Mouse (Mus musculus): ENCODE measurements around the gene Brip1. TPM values are rescaled to one million over a fixed set of nuclear protein-coding genes. Genes with fewer than 3 reads are reported as not detected.

Gene Brip1
- polyA plus RNA-seq, 1 experiment from 2014 or later: 0.79 TPM

DNA sequence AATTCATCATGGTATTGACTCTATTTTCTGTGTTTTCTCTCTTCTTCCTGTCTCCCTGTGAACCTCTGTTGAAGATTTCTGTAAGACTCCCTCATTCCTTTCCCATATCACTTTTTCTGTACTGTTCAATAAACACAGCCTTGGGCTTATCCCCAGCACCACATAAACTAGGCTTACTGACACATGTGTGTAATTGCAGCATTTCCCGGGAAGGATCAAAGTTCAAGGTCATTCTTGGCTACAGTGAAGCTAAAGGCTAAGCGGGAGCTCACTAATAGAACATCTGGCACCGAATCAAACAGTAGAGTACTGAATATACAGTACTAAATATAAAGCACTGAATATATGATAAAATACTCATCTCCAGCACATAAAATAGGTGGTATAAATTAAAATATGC lies 25.2 kb downstream of the Brip1 start:
- peak; percentile 47 for DNase-seq (ENCODE audit: low spot score)
- H3K4me2 ChIP-seq (replicated peaks; ENCODE audit: low read depth, low read length): no peak overlapping the region
- 50% methylated on average over 3 of the region's 3 CpGs for WGBS
- peak; percentile 47; the same call in 1 of the 2 replicates for ATAC-seq
- no peaks in the 10 kb centered on the region for H3K36me3 ChIP-seq (ENCODE audit: insufficient read depth, low read length)
- no peak overlapping the region for H3K27ac ChIP-seq (ENCODE audit: low read length)
- H3K9me3 ChIP-seq (ENCODE audit: low read length): no peaks in the 10 kb centered on the region
- no peaks in the 10 kb centered on the region for H3K4me1 ChIP-seq (ENCODE audit: insufficient read depth, low read depth, low read length)
- TF ChIP-seq CTCF (IDR thresholded peaks at IDR 0.05): no peak
- TF ChIP-seq EP300 (IDR thresholded peaks at IDR 0.05): peak; percentile 27; the same call in 1 of the 2 replicates
- no peaks in the 10 kb centered on the region for H3K27me3 ChIP-seq (replicated peaks; ENCODE audit: insufficient read depth, low read length)
- H3K9ac ChIP-seq (replicated peaks; ENCODE audit: low read depth): no peak overlapping the region
- H3K4me3 ChIP-seq (ENCODE audit: low read depth, low read length): no peak overlapping the region

DNA sequence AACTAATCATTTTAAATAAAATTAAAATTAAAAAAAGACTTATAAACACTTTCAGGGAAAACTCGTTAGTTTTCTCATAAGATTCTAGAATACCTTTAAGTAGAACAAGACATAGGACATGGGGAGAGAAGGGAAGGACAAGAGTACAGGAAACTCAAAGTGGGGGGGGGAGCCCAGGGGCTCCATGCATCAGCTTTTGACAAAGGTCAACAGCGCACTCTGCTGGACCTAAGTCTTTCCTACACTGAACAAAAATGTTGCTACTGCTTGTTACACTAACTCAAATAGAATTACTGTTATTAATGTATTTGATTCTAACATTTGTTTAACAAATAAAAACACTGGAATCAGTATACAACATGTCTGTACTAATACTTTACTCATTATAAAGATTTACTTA lies 26.8 kb downstream of the Brip1 start:
- no peak overlapping the region for H3K4me3 ChIP-seq (ENCODE audit: low read depth, low read length)
- H3K4me2 ChIP-seq (replicated peaks; ENCODE audit: low read depth, low read length): no peak overlapping the region
- peak; percentile 83 for TF ChIP-seq CTCF (IDR thresholded peaks at IDR 0.05)
- no peak for TF ChIP-seq EP300 (IDR thresholded peaks at IDR 0.05)
- H3K36me3 ChIP-seq (ENCODE audit: insufficient read depth, low read length): no peaks in the 10 kb centered on the region
- WGBS: 53% methylated on average over 2 of the region's 2 CpGs
- no peaks in the 10 kb centered on the region for H3K4me1 ChIP-seq (ENCODE audit: insufficient read depth, low read depth, low read length)
- no peaks in the 10 kb centered on the region for H3K9me3 ChIP-seq (ENCODE audit: low read length)
- ATAC-seq (0 out of 2 replicates have a peak, but pooled peaks have one; percentile 41), DNase-seq (ENCODE audit: low spot score) (peak; percentile 83)
- no peak overlapping the region for H3K27ac ChIP-seq (ENCODE audit: low read length)
- no peaks in the 10 kb centered on the region for H3K27me3 ChIP-seq (replicated peaks; ENCODE audit: insufficient read depth, low read length)
- no peak overlapping the region for H3K9ac ChIP-seq (replicated peaks; ENCODE audit: low read depth)

DNA sequence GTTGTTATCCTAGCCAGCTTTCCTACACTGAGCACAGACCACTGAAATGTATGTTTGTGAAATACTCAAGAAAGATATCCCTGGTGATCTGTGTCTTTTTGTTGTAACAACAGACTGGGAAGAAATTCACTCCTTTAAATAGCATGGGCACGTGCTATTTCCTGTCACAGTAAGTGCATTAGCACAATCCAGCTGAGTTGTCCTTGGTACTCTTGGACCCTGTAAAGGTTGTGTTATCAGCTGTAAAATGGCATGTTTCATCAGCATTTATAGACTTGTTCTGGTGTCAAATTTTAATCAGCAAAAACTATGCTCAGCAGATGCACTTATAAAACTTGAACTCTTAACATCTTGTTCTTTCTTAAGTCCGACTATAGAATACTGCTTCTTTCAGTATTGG lies 30.2 kb downstream of the Brip1 start:
- Histone ChIP-seq H3K9me3 (ENCODE audit: low read length) (no peaks in the 10 kb centered on the region), H3K4me2 (replicated peaks; ENCODE audit: low read depth, low read length) (no peak overlapping the region), H3K36me3 (ENCODE audit: insufficient read depth, low read length) (no peaks in the 10 kb centered on the region), H3K27ac (ENCODE audit: low read length) (no peak overlapping the region), H3K27me3 (replicated peaks; ENCODE audit: insufficient read depth, low read length) (no peaks in the 10 kb centered on the region), H3K4me1 (ENCODE audit: insufficient read depth, low read depth, low read length) (no peaks in the 10 kb centered on the region), H3K9ac (replicated peaks; ENCODE audit: low read depth) (no peak overlapping the region), H3K4me3 (ENCODE audit: low read depth, low read length) (no peak overlapping the region)
- no peak for ATAC-seq
- 67% methylated on average over 2 of the region's 2 CpGs for WGBS
- TF ChIP-seq EP300 (IDR thresholded peaks at IDR 0.05): no peak
- TF ChIP-seq CTCF (IDR thresholded peaks at IDR 0.05): no peak
- DNase-seq (ENCODE audit: low spot score): no peak

DNA sequence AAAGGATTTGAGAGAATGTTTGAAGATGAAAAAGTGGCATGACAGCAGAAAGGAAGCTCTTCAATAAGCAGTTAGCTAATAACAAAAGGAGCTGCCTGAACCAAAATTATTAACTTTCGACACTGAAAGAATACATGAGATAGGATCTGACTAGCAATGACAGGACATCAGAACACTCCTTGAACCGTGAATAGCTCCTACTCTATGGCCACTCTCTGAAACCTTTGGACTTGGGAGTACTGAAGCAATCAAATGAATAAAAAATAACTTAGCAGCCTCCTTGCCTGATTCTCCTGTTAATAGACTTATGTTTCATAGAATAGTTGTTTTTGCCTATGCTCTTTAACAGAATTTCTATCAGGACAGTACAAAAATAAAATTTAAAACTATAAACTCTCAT lies 40.7 kb downstream of the Brip1 start:
- ATAC-seq (no peak), DNase-seq (ENCODE audit: low spot score) (no peak)
- no peak overlapping the region for H3K4me2 ChIP-seq (replicated peaks; ENCODE audit: low read depth, low read length)
- H3K9ac ChIP-seq (replicated peaks; ENCODE audit: low read depth): no peak overlapping the region
- H3K27ac ChIP-seq (ENCODE audit: low read length): no peak overlapping the region
- WGBS: 55% methylated on average over 2 of the region's 2 CpGs
- no peaks in the 10 kb centered on the region for H3K36me3 ChIP-seq (ENCODE audit: insufficient read depth, low read length)
- TF ChIP-seq EP300 (IDR thresholded peaks at IDR 0.05): no peak
- TF ChIP-seq CTCF (IDR thresholded peaks at IDR 0.05): no peak
- H3K9me3 ChIP-seq (ENCODE audit: low read length): no peaks in the 10 kb centered on the region
- H3K27me3 ChIP-seq (replicated peaks; ENCODE audit: insufficient read depth, low read length): no peaks in the 10 kb centered on the region
- no peak overlapping the region for H3K4me3 ChIP-seq (ENCODE audit: low read depth, low read length)
- no peaks in the 10 kb centered on the region for H3K4me1 ChIP-seq (ENCODE audit: insufficient read depth, low read depth, low read length)

DNA sequence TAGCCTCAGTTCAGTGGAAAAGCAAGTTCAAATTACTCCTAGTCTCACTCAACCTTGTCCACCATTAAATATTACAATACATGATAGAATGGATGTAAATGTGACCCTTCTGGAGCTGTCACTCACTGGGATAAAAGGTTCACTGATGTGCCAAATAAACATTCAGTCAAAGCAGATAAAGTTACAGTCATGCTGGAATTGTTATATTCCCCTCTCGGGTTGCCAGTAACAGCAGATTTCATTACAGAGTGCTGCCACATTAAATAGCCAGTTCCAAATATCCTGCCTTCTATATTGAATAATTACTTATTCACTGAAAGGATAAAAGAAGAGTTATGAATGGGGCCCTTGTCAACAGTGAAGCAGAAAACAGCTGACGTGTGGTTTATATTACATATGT lies 42.0 kb downstream of the Brip1 start:
- ATAC-seq: no peak
- H3K27ac ChIP-seq (ENCODE audit: low read length): no peak overlapping the region
- TF ChIP-seq CTCF (IDR thresholded peaks at IDR 0.05): no peak
- no peak for TF ChIP-seq EP300 (IDR thresholded peaks at IDR 0.05)
- no peaks in the 10 kb centered on the region for H3K4me1 ChIP-seq (ENCODE audit: insufficient read depth, low read depth, low read length)
- no peak overlapping the region for H3K9ac ChIP-seq (replicated peaks; ENCODE audit: low read depth)
- no peaks in the 10 kb centered on the region for H3K36me3 ChIP-seq (ENCODE audit: insufficient read depth, low read length)
- no peaks in the 10 kb centered on the region for H3K9me3 ChIP-seq (ENCODE audit: low read length)
- H3K4me2 ChIP-seq (replicated peaks; ENCODE audit: low read depth, low read length): no peak overlapping the region
- H3K4me3 ChIP-seq (ENCODE audit: low read depth, low read length): no peak overlapping the region
- no peak for DNase-seq (ENCODE audit: low spot score)
- WGBS: 50% methylated on average over 2 of the region's 2 CpGs
- H3K27me3 ChIP-seq (replicated peaks; ENCODE audit: insufficient read depth, low read length): no peaks in the 10 kb centered on the region

DNA sequence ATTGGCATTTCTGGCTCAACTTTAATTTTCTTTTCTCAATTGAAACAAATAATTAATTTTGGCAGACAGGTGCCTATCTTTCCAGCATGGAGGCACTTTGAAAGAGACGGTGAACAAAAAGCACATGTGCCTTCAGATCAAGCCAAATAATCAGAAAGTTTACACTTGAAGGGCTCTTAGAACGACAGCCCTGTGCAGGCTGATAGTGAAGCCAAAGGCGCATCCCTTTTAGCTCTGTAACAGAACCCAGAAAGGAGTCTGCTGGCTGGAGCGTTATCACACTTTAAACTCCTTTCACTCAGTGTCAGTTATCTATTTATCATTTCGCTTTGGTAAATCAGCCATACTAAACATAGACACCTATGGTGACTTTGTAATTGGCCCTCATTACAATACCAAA lies 45.4 kb downstream of the Brip1 start:
- Histone ChIP-seq H3K4me2 (replicated peaks; ENCODE audit: low read depth, low read length) (no peak overlapping the region), H3K9ac (replicated peaks; ENCODE audit: low read depth) (no peak overlapping the region), H3K27me3 (replicated peaks; ENCODE audit: insufficient read depth, low read length) (no peaks in the 10 kb centered on the region), H3K4me3 (ENCODE audit: low read depth, low read length) (no peak overlapping the region), H3K27ac (ENCODE audit: low read length) (no peak overlapping the region), H3K36me3 (ENCODE audit: insufficient read depth, low read length) (no peaks in the 10 kb centered on the region), H3K9me3 (ENCODE audit: low read length) (no peaks in the 10 kb centered on the region), H3K4me1 (ENCODE audit: insufficient read depth, low read depth, low read length) (no peaks in the 10 kb centered on the region)
- WGBS: 84% methylated on average over 5 of the region's 5 CpGs
- DNase-seq (ENCODE audit: low spot score) (no peak), ATAC-seq (no peak)
- TF ChIP-seq EP300 (IDR thresholded peaks at IDR 0.05) (no peak), CTCF (IDR thresholded peaks at IDR 0.05) (no peak)

DNA sequence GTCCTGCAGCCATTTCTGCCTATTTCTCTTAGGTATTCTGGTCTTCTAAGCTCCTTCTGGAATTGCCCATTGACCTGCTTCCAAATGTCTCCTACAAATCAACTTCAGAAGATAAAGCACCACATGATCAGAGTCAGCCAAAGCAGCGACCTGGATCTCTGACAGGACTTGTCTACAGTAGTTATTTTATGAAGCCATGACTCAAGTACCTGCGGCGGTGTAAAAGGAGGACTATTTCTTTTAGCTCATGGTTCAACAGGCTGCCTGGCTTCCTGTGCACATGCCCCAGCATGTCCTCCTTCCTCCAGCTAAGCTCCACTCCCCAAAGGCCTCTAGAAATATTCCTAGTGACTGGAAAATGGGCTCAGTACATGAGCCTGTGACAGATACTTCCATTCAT lies 69.7 kb downstream of the Brip1 start:
- Histone ChIP-seq H3K36me3 (ENCODE audit: insufficient read depth, low read length) (no peaks in the 10 kb centered on the region), H3K9me3 (ENCODE audit: low read length) (no peaks in the 10 kb centered on the region), H3K9ac (replicated peaks; ENCODE audit: low read depth) (no peak overlapping the region), H3K4me3 (ENCODE audit: low read depth, low read length) (no peak overlapping the region), H3K4me2 (replicated peaks; ENCODE audit: low read depth, low read length) (no peak overlapping the region), H3K27ac (ENCODE audit: low read length) (no peak overlapping the region), H3K4me1 (ENCODE audit: insufficient read depth, low read depth, low read length) (no peaks in the 10 kb centered on the region), H3K27me3 (replicated peaks; ENCODE audit: insufficient read depth, low read length) (no peaks in the 10 kb centered on the region)
- 86% methylated on average over 3 of the region's 3 CpGs for WGBS
- DNase-seq (ENCODE audit: low spot score): no peak
- ATAC-seq: no peak
- no peak for TF ChIP-seq CTCF (IDR thresholded peaks at IDR 0.05)

Data from lung, postnatal 0 days (tissue).